Mouse (Mus musculus): ENCODE measurements around the gene Fam118b.

- TF ChIP-seq SMC3 (IDR thresholded peaks at IDR 0.05; ENCODE audit: low read depth, low read length), result no peak
- TF ChIP-seq MAX (IDR thresholded peaks at IDR 0.05; ENCODE audit: low read length), result no peak
- no peak for TF ChIP-seq MEF2A (IDR thresholded peaks at IDR 0.05; ENCODE audit: extremely low read depth, insufficient replicate concordance, low read depth, low read length, poor library complexity, severe bottlenecking)
- no peak for TF ChIP-seq ZMIZ1 (IDR thresholded peaks at IDR 0.05; ENCODE audit: low read depth, low read length)
- TF ChIP-seq CTCF (IDR thresholded peaks at IDR 0.05 in 2 of 3, conservative IDR thresholded peaks at IDR 0.05 in 1 of 3; ENCODE audit: control insufficient read depth in 1 of 3, insufficient read depth in 1 of 3, low read depth in 2 of 3, low read length in 3 of 3, poor library complexity in 1 of 3, severe bottlenecking in 1 of 3), result no peak
Measured at GRCm38 (mm10) chr9:35313601-35314000, 46.0 kb upstream of the Fam118b start.
